16 mouse cellular contexts compared by ENCODE assay signal in genomic region chr1:177011688-177012087, GRCm38 (mm10).
DNase-seq lines count a peak whose midpoint lies in the region; ATAC-seq lines count a peak whose summit lies in the region.
"Had no signal": no experiment of that assay in that cellular context is flagged by ENCODE, and none has a peak within 500 bp of the region (broad histone marks: within the 10 kb centered on the region; RNA-seq: fewer than 3 reads in every experiment).

No protein-coding gene starts in this region.

- no peak overlapping the region for H3K9ac ChIP-seq in neural tube, embryonic 11.5 days (ENCODE audit: low read length)
- no peak overlapping the region for H3K9ac ChIP-seq in hindbrain, embryonic 15.5 days

- H3K27ac ChIP-seq in neural tube, embryonic 11.5 days (ENCODE audit: low read depth, low read length) = 0 out of 2 replicates have a peak overlapping the region, but pooled peaks have one; percentile 45
- H3K27ac ChIP-seq in hindbrain, embryonic 15.5 days (replicated peaks) = peak overlapping the region; percentile 39; the same call in 1 of the 2 replicates
- H3K27ac ChIP-seq: heart, adult 2 months had no signal

- no peaks in the 10 kb centered on the region for H3K36me3 ChIP-seq in neural tube, embryonic 11.5 days (ENCODE audit: control insufficient read depth, insufficient read depth, low read length)
- no peaks in the 10 kb centered on the region for H3K36me3 ChIP-seq in hindbrain, embryonic 15.5 days

- 85% methylated on average over 13 of the region's 13 CpGs for WGBS in neural tube, embryonic 11.5 days
- 79% methylated on average over 13 of the region's 13 CpGs for WGBS in hindbrain, embryonic 15.5 days

- no peak overlapping the region for H3K4me3 ChIP-seq in neural tube, embryonic 11.5 days (ENCODE audit: low read depth, low read length)
- no peak overlapping the region for H3K4me3 ChIP-seq in hindbrain, embryonic 15.5 days
- H3K4me3 ChIP-seq: heart, adult 2 months had no signal

- no peak overlapping the region for H3K4me2 ChIP-seq in neural tube, embryonic 11.5 days (ENCODE audit: low read depth)
- no peak overlapping the region for H3K4me2 ChIP-seq in hindbrain, embryonic 15.5 days

- intact Hi-C loops in left cerebral cortex, postnatal 25 days (cut with DNase I) = no loop called here

- H3K9me3 ChIP-seq in neural tube, embryonic 11.5 days (ENCODE audit: control insufficient read depth, low read length) = no peaks in the 10 kb centered on the region
- H3K9me3 ChIP-seq in hindbrain, embryonic 15.5 days = no peaks in the 10 kb centered on the region

- peaks cover 17% of the 10 kb centered on the region for H3K4me1 ChIP-seq in neural tube, embryonic 11.5 days (ENCODE audit: control insufficient read depth, insufficient read depth, low read length)
- H3K4me1 ChIP-seq in hindbrain, embryonic 15.5 days (replicated peaks) = peaks cover 54% of the 10 kb centered on the region

- ATAC-seq in neural tube, embryonic 11.5 days (ENCODE audit: insufficient read depth, low FRiP score, low TSS enrichment) = no peak
- ATAC-seq in hindbrain, embryonic 15.5 days (ENCODE audit: low FRiP score, low read depth) = peak; percentile 5; the same call in 1 of the 2 replicates
- ATAC-seq: intestine, postnatal 0 days had no signal

- peak; percentile 48 for DNase-seq in gastrocnemius, adult 18-20 months (ENCODE audit: low spot score)
- no peak for DNase-seq in gastrocnemius, postnatal 10 days
- no peak for DNase-seq in neural tube, embryonic 11.5 days (ENCODE audit: low spot score)
- no peak for DNase-seq in neural tube, embryonic 10.5 days (ENCODE audit: extremely low spot score, low spot score)
- DNase-seq in skeletal muscle tissue, adult 2 months (ENCODE audit: low read depth, low spot score) = peak; percentile 83
- no peak for DNase-seq in T-cell, adult 2 months (ENCODE audit: low spot score)
- DNase-seq in left cerebral cortex, postnatal 25 days (ENCODE audit: low spot score in 2 of 2) = no peak
- DNase-seq: cerebellum, adult 8-10 months; heart, adult 2 months; heart, postnatal 14 days; kidney, postnatal 36 days; layer of hippocampus, postnatal 36 days; lung, adult 18-20 months; thymus, postnatal 36 days had no signal

- H3K27me3 ChIP-seq in neural tube, embryonic 11.5 days (ENCODE audit: control insufficient read depth, insufficient read depth, low read length) = no peaks in the 10 kb centered on the region
- no peaks in the 10 kb centered on the region for H3K27me3 ChIP-seq in hindbrain, embryonic 15.5 days

Comparison
In these comparisons a context has a peak if more than half of its experiments do, and no peak if none do; other contexts are left out.
1. DNase-seq: peak in gastrocnemius, adult 18-20 months (single experiment) and skeletal muscle tissue, adult 2 months (single experiment); none in gastrocnemius, postnatal 10 days (single experiment), neural tube, embryonic 11.5 days (single experiment), neural tube, embryonic 10.5 days (single experiment), T-cell, adult 2 months (single experiment) and left cerebral cortex, postnatal 25 days (0 of 2).